Mouse (Mus musculus): ENCODE measurements around the gene Gpr22.

- TF ChIP-seq CTCF (IDR thresholded peaks at IDR 0.05; ENCODE audit: extremely low read depth, insufficient read depth, insufficient read length, insufficient replicate concordance) (no peak), POLR2A (IDR thresholded peaks at IDR 0.05; ENCODE audit: low read depth, low read length) (no peak)
Measured at GRCm38 (mm10) chr12:31709665-31710064, 4.1 kb downstream of the Gpr22 start.

Measured in spleen, adult 2 months (tissue).